Mouse (Mus musculus) lung, postnatal 0 days (tissue): ENCODE results near the gene Hsd17b1. TPM values are rescaled to one million over a fixed set of nuclear protein-coding genes. Genes with fewer than 3 reads are reported as not detected.

ENCODE experiments used
- ATAC-seq: fragments of 200-750 bp; cut with Nextera tagmentation; 2 replicates; pipeline ENCODE4 v1.8.0; 2017; ENCODE audit warnings: moderate library complexity
- DNase-seq: peaks from one replicate; pipeline ENCODE4 v3.0.0-alpha.2; 2016; ENCODE audit warnings: low spot score
- H3K27ac ChIP-seq: fragments of 300-500 bp; sonication (generic); 2 replicates; pipeline ENCODE4 v1.5.1; 2014; ENCODE audit warnings: antibody characterized with exemption, mild to moderate bottlenecking, low read length, mixed read lengths
- H3K27me3 ChIP-seq: fragments of 300-500 bp; sonication (generic); replicated peaks from 2 replicates; pipeline ENCODE4 v1.6.1; 2014; ENCODE audit warnings: low read length, mixed read lengths; ENCODE audit not compliant: insufficient read depth
- H3K36me3 ChIP-seq: fragments of 300-500 bp; sonication (generic); 2 replicates; pipeline ENCODE4 v1.6.1; 2014; ENCODE audit warnings: low read length, mixed read lengths; ENCODE audit not compliant: insufficient read depth
- H3K4me1 ChIP-seq: fragments of 300-500 bp; sonication (generic); 2 replicates; pipeline ENCODE4 v1.6.1; 2014; ENCODE audit warnings: antibody characterized with exemption, low read depth, low read length, mixed read lengths; ENCODE audit not compliant: insufficient read depth
- H3K4me2 ChIP-seq: fragments of 300-500 bp; sonication (generic); replicated peaks from 2 replicates; pipeline ENCODE4 v1.6.1; 2014; ENCODE audit warnings: low read depth, mild to moderate bottlenecking, low read length, moderate library complexity, mixed read lengths
- H3K4me3 ChIP-seq: fragments of 300-500 bp; sonication (generic); 2 replicates; pipeline ENCODE4 v1.5.1; 2014; ENCODE audit warnings: low read depth, low read length
- H3K9ac ChIP-seq: fragments of 300-500 bp; sonication (generic); replicated peaks from 2 replicates; pipeline ENCODE4 v1.6.1; 2014; ENCODE audit warnings: low read depth, mild to moderate bottlenecking
- H3K9me3 ChIP-seq: fragments of 300-500 bp; sonication (generic); 2 replicates; pipeline ENCODE4 v1.6.1; 2016; ENCODE audit warnings: low read length, mixed read lengths
- CTCF ChIP-seq: IDR thresholded peaks from 2 replicates; pipeline ENCODE4 v1.5.1; 2016; ENCODE audit warnings: antibody characterized with exemption, mild to moderate bottlenecking
- EP300 ChIP-seq: IDR thresholded peaks from 2 replicates; pipeline ENCODE4 v1.6.1; 2016; ENCODE audit warnings: antibody characterized with exemption, mild to moderate bottlenecking, control low read depth
- WGBS: fragments of 180-500 bp; shearing (Covaris S2); extraction: QIAGEN DNeasy Blood & Tissue Kit; methylation state at CpG from one replicate; pipeline ENCODE4 v1.1.7; 2014; 5-methylcytosine and 5-hydroxymethylcytosine counted together
- polyA plus RNA-seq: library from polyadenylated mRNA; unstranded; fragments of >200 nt; fragmentation: Nextera tagmentation; extraction: Ambion mirVana; gene quantifications from 2 replicates; pipeline ENCODE4 v1.2.1, GENCODE M21; 2015

Hsd17b1 gene
- polyA plus RNA-seq: 0.10 and 0.17 TPM in 2 replicates

DNA sequence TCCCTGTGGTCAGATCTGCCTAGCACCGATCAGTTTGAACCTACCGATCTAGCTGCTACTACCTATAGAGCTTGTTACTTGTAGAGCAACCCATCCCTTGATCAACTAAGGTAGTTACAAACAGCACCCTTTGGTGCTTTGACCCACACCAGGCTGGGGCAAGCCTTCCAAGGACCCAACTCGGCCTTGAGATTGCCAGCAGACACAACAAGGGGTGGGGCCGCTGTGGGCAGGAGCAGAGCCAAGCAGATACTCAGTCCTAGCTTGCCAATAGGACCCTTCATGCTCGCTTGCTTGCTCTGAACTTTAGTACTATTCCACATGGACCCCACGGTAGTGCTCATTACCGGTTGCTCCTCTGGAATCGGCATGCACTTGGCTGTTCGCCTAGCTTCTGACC, at the start of gene Hsd17b1:
Gene Hsd17b1, plus strand, starts transcription at position 291 of the 400 bp plus-strand sequence.
- no peak for TF ChIP-seq EP300
- TF ChIP-seq CTCF: no peak
- Histone ChIP-seq H3K27me3 (peaks cover 15% of the 10 kb centered on the region), H3K4me1 (peaks cover 3% of the 10 kb centered on the region), H3K9me3 (no peaks in the 10 kb centered on the region), H3K27ac (no peak within 1 kb of the TSS), H3K36me3 (no peaks in the 10 kb centered on the region), H3K9ac (no peak within 1 kb of the TSS), H3K4me3 (no peak within 1 kb of the TSS), H3K4me2 (no peak within 1 kb of the TSS)
- whole genome bisulfite sequencing: 72% methylated on average over 9 of the region's 9 CpGs
- no peak for ATAC-seq
- no peak for DNase-seq

- Histone ChIP-seq H3K9me3 (no peaks in the 10 kb centered on the region), H3K4me1 (no peaks in the 10 kb centered on the region), H3K27ac (no peak overlapping the region), H3K4me3 (no peak overlapping the region), H3K9ac (no peak overlapping the region), H3K36me3 (peaks cover 38% of the 10 kb centered on the region), H3K4me2 (no peak overlapping the region), H3K27me3 (no peaks in the 10 kb centered on the region)
- no peak for ATAC-seq
- WGBS: 87% methylated on average over 8 of the region's 8 CpGs
- TF ChIP-seq EP300 (no peak), CTCF (no peak)
- no peak for DNase-seq
Observed at GRCm38 (mm10) chr11:101029320-101029719, 48.9 kb upstream of the Hsd17b1 start.

DNA sequence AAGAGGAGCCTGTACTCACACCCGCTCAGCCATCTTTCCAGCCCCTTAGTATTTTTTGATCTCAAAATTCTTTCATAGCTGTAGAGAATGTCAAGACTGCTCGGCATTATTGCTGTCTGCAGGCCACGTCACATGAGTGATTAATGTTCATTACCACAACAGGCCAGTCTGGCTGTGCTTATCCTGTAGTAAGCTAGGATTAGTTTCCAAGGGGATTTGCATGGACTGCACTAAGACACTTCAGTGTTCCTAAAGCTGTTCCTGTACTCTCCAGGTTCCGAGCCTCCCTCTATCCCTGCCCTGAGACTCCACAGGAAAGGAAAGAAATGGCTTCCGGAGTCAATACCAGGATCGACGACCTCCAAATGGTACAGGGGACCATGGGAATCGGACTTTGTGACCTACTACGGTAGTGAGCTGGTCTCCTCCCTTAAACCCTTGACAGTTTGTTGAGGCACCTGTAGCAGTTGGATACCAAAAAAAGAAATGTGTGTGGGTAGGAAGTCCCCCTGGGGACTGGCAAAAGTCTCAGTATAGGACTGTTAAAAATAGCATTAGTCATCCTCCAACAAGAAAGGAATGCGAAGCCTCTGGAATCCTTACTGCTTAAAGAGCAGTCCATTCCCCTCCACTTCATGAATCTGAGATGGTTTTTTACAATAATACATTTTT, 47.9 kb upstream of the Hsd17b1 start:
- H3K9me3 ChIP-seq: no peaks in the 10 kb centered on the region
- TF ChIP-seq CTCF (no peak), EP300 (no peak)
- peaks cover 36% of the 10 kb centered on the region for H3K36me3 ChIP-seq
- no peak overlapping the region for H3K9ac ChIP-seq
- WGBS: 83% methylated on average over 10 of the region's 10 CpGs
- H3K4me1 ChIP-seq: no peaks in the 10 kb centered on the region
- DNase-seq (no peak), ATAC-seq (no peak)
- H3K27me3 ChIP-seq: no peaks in the 10 kb centered on the region
- H3K27ac ChIP-seq: no peak overlapping the region
- H3K4me3 ChIP-seq: no peak overlapping the region
- no peak overlapping the region for H3K4me2 ChIP-seq

GRCm38 (mm10) chr11:101030808-101031156, 47.4 kb upstream of the Hsd17b1 start:
- WGBS: 78% methylated on average over 4 of the region's 4 CpGs
- no peak for TF ChIP-seq EP300
- no peak for TF ChIP-seq CTCF
- no peaks in the 10 kb centered on the region for H3K4me1 ChIP-seq
- peaks cover 36% of the 10 kb centered on the region for H3K36me3 ChIP-seq
- H3K4me3 ChIP-seq: no peak overlapping the region
- no peak for ATAC-seq
- H3K27ac ChIP-seq: no peak overlapping the region
- H3K4me2 ChIP-seq: no peak overlapping the region
- H3K9ac ChIP-seq: no peak overlapping the region
- H3K27me3 ChIP-seq: no peaks in the 10 kb centered on the region
- no peaks in the 10 kb centered on the region for H3K9me3 ChIP-seq
- DNase-seq: no peak

- no peaks in the 10 kb centered on the region for H3K9me3 ChIP-seq
- DNase-seq (no peak), ATAC-seq (no peak)
- H3K27me3 ChIP-seq: no peaks in the 10 kb centered on the region
- no peak overlapping the region for H3K27ac ChIP-seq
- no peak overlapping the region for H3K4me3 ChIP-seq
- H3K4me1 ChIP-seq: no peaks in the 10 kb centered on the region
- TF ChIP-seq CTCF: no peak
- TF ChIP-seq EP300: no peak
- H3K4me2 ChIP-seq: no peak overlapping the region
- peaks cover 36% of the 10 kb centered on the region for H3K36me3 ChIP-seq
- 84% methylated on average over 1 of the region's 1 CpGs for WGBS
- H3K9ac ChIP-seq: no peak overlapping the region
Observed at GRCm38 (mm10) chr11:101031470-101031869, 46.7 kb upstream of the Hsd17b1 start.

DNA sequence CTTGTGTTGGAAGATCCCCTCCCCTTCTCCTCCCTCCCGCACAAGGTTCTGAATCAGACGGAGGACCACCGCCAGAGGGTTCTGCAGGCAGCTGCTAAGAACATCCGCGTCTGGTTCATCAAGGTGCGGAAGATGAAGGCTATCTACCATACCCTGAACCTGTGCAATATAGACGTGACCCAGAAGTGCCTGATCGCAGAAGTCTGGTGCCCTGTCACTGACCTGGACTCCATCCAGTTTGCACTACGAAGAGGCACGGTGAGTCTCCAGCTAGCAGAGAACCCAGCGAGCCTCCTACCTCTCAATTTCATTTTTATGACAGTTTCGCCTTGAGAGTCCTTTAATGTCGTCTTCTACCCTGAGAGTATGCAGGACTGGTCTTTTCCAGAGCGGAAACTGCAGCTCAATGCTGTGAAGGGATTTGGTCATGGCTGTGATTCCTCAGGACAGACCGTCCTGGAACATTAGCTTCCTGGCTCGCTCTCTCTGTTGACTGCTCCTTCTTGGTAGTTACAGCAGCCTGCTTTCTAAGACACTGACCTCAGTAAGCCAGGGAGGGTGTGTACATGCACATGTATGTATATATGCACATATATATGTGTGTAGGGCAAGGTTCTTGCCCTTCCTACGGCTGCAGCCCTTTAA, 44.2 kb upstream of the Hsd17b1 start:
- H3K4me3 ChIP-seq: no peak overlapping the region
- no peak overlapping the region for H3K9ac ChIP-seq
- H3K9me3 ChIP-seq: no peaks in the 10 kb centered on the region
- WGBS: 93% methylated on average over 16 of the region's 17 CpGs
- no peaks in the 10 kb centered on the region for H3K4me1 ChIP-seq
- no peaks in the 10 kb centered on the region for H3K27me3 ChIP-seq
- TF ChIP-seq CTCF: no peak
- no peak for TF ChIP-seq EP300
- peaks cover 38% of the 10 kb centered on the region for H3K36me3 ChIP-seq
- DNase-seq (no peak), ATAC-seq (no peak)
- H3K4me2 ChIP-seq: no peak overlapping the region
- no peak overlapping the region for H3K27ac ChIP-seq
